Mouse (Mus musculus) hindbrain, embryonic 14.5 days (tissue): ENCODE data around the gene Hist1h2be. TPM values are rescaled to one million over a fixed set of nuclear protein-coding genes. Genes with fewer than 3 reads are reported as not detected.
"Not testable (repeated sequence)": the region's sequence is repeated elsewhere in the genome, so short reads cannot be mapped to it uniquely, and the experiment has no call there.

Experiments used
- ATAC-seq: fragments of 200-750 bp; cut with Nextera tagmentation; 2 replicates; pipeline ENCODE4 v1.8.0; 2017; ENCODE audit warnings: moderate number of reproducible peaks, mild to moderate bottlenecking, moderate TSS enrichment, moderate library complexity; ENCODE audit not compliant: low FRiP score
- DNase-seq: peaks from one replicate; pipeline ENCODE4 v3.0.0-alpha.2; 2015; ENCODE audit warnings: low spot score
- H3K27ac ChIP-seq: fragments of 300-500 bp; sonication (generic); 2 replicates; pipeline ENCODE4 v1.5.1; 2014; ENCODE audit warnings: mild to moderate bottlenecking, moderate library complexity
- H3K27me3 ChIP-seq: fragments of 300-500 bp; sonication (generic); 2 replicates; pipeline ENCODE4 v1.6.1; 2014; ENCODE audit warnings: mild to moderate bottlenecking, low read length, mixed read lengths; ENCODE audit not compliant: control insufficient read depth, insufficient read depth
- H3K36me3 ChIP-seq: fragments of 300-500 bp; sonication (generic); replicated peaks from 2 replicates; pipeline ENCODE4 v1.6.1; 2014; ENCODE audit not compliant: control insufficient read depth, insufficient read depth
- H3K4me1 ChIP-seq: fragments of 300-500 bp; sonication (generic); replicated peaks from 2 replicates; pipeline ENCODE4 v1.6.1; 2014; ENCODE audit warnings: antibody characterized with exemption, low read length, mixed read lengths; ENCODE audit not compliant: control insufficient read depth, insufficient read depth
- H3K4me2 ChIP-seq: fragments of 300-500 bp; sonication (generic); replicated peaks from 2 replicates; pipeline ENCODE4 v1.6.1; 2014; ENCODE audit warnings: mild to moderate bottlenecking, moderate library complexity
- H3K4me3 ChIP-seq: fragments of 300-500 bp; sonication (generic); replicated peaks from 2 replicates; pipeline ENCODE4 v1.5.1; 2014; ENCODE audit warnings: mild to moderate bottlenecking, low read length
- H3K9ac ChIP-seq: fragments of 300-500 bp; sonication (generic); 2 replicates; pipeline ENCODE4 v1.6.1; 2014
- H3K9me3 ChIP-seq: fragments of 300-500 bp; sonication (generic); 2 replicates; pipeline ENCODE4 v1.6.1; 2016; ENCODE audit warnings: low read length; ENCODE audit not compliant: control insufficient read depth
- WGBS: fragments of 180-500 bp; shearing (Covaris S2); extraction: QIAGEN DNeasy Blood & Tissue Kit; methylation state at CpG from one replicate; pipeline ENCODE4 v1.1.7; 2014; 5-methylcytosine and 5-hydroxymethylcytosine counted together
- polyA plus RNA-seq: library from polyadenylated mRNA; unstranded; fragments of >200 nt; fragmentation: Nextera tagmentation; extraction: Ambion mirVana; gene quantifications from 2 replicates; pipeline ENCODE4 v1.2.1, GENCODE M21; 2014

The Hist1h2be gene
- polyA plus RNA-seq, 1 experiment from 2014 or later = 0.52 TPM

- DNase-seq (peak; percentile 79), ATAC-seq (peak; percentile 91)
- not testable (repeated sequence) for H3K4me1 ChIP-seq, H3K36me3 ChIP-seq, H3K27me3 ChIP-seq, H3K9me3 ChIP-seq
- peak within 1 kb of the TSS; percentile 86; the same call in 1 of the 2 replicates for H3K27ac ChIP-seq
- WGBS = under 1% methylated on average over 24 of the region's 42 CpGs
- peak within 1 kb of the TSS; percentile 56 for H3K9ac ChIP-seq
- peak within 1 kb of the TSS; percentile 44 for H3K4me3 ChIP-seq
- H3K4me2 ChIP-seq = peak within 1 kb of the TSS; percentile 82
These were observed 77.8 kb downstream of the Hist1h2be start, which contains the start of gene Hist1h2bh for GRCm38 (mm10) chr13:23542999-23543607. Gene Hist1h2bh (minus strand): TSS chr13:23543392.

GRCm38 (mm10) chr13:23542225-23542980 is 78.5 kb downstream of the Hist1h2be start:
- DNase-seq, H3K27me3 ChIP-seq, H3K4me1 ChIP-seq, ATAC-seq, H3K9me3 ChIP-seq, H3K27ac ChIP-seq, H3K36me3 ChIP-seq: not testable (repeated sequence)
- Histone ChIP-seq H3K4me3 (peak overlapping the region; percentile 44), H3K9ac (peak overlapping the region; percentile 56), H3K4me2 (peak overlapping the region; percentile 82)
- WGBS = 6% methylated on average over 3 of the region's 3 CpGs

- ATAC-seq (no peak), DNase-seq (no peak)
- Histone ChIP-seq H3K4me1 (0 out of 2 replicates have a peak, but pooled peaks cover 6% of the 10 kb centered on the region), H3K4me3 (no peak overlapping the region), H3K27ac (no peak overlapping the region), H3K9me3 (no peaks in the 10 kb centered on the region), H3K9ac (no peak overlapping the region), H3K4me2 (no peak overlapping the region), H3K27me3 (no peaks in the 10 kb centered on the region), H3K36me3 (no peaks in the 10 kb centered on the region)
- WGBS = 87% methylated on average over 3 of the region's 3 CpGs
These were observed 79.4 kb downstream of the Hist1h2be start for GRCm38 (mm10) chr13:23541497-23541896.

- H3K9me3 ChIP-seq, H3K36me3 ChIP-seq, H3K27ac ChIP-seq, H3K4me1 ChIP-seq, H3K9ac ChIP-seq, ATAC-seq, H3K27me3 ChIP-seq, H3K4me3 ChIP-seq, DNase-seq, H3K4me2 ChIP-seq: not testable (repeated sequence)
- 78% methylated on average over 1 of the region's 1 CpGs for WGBS
These were observed 81.1 kb downstream of the Hist1h2be start for GRCm38 (mm10) chr13:23539821-23540220.

- no peak overlapping the region for H3K9ac ChIP-seq
- DNase-seq (no peak), ATAC-seq (no peak)
- no peaks in the 10 kb centered on the region for H3K9me3 ChIP-seq
- no peak overlapping the region for H3K4me3 ChIP-seq
- H3K4me1 ChIP-seq = peaks cover 11% of the 10 kb centered on the region
- 77% methylated on average over 5 of the region's 5 CpGs for WGBS
- H3K27ac ChIP-seq = no peak overlapping the region
- H3K36me3 ChIP-seq = no peaks in the 10 kb centered on the region
- no peak overlapping the region for H3K4me2 ChIP-seq
- H3K27me3 ChIP-seq = no peaks in the 10 kb centered on the region
These were observed 82.7 kb downstream of the Hist1h2be start for GRCm38 (mm10) chr13:23538249-23538648.

GRCm38 (mm10) chr13:23537006-23537710 is 83.8 kb downstream of the Hist1h2be start:
- Histone ChIP-seq H3K4me3 (no peak overlapping the region), H3K27ac (no peak overlapping the region), H3K4me1 (peaks cover 19% of the 10 kb centered on the region), H3K9ac (no peak overlapping the region), H3K27me3 (no peaks in the 10 kb centered on the region), H3K9me3 (no peaks in the 10 kb centered on the region), H3K36me3 (no peaks in the 10 kb centered on the region), H3K4me2 (peak overlapping the region; percentile 55)
- 79% methylated on average over 3 of the region's 3 CpGs for WGBS
- DNase-seq (no peak), ATAC-seq (no peak)

- H3K4me1 ChIP-seq = peaks cover 22% of the 10 kb centered on the region
- H3K9me3 ChIP-seq = no peaks in the 10 kb centered on the region
- WGBS = 26% methylated on average over 7 of the region's 7 CpGs
- DNase-seq = no peak
- H3K4me3 ChIP-seq = peak overlapping the region; percentile 35
- H3K27ac ChIP-seq = no peak overlapping the region
- no peaks in the 10 kb centered on the region for H3K27me3 ChIP-seq
- no peaks in the 10 kb centered on the region for H3K36me3 ChIP-seq
- peak overlapping the region; percentile 55 for H3K4me2 ChIP-seq
- no peak overlapping the region for H3K9ac ChIP-seq
- ATAC-seq = no peak
These were observed 84.7 kb downstream of the Hist1h2be start for GRCm38 (mm10) chr13:23536076-23536822.

- Histone ChIP-seq H3K27ac (peak within 1 kb of the TSS; percentile 71), H3K4me3 (peak within 1 kb of the TSS; percentile 35), H3K4me1 (peaks cover 22% of the 10 kb centered on the region), H3K9ac (peak within 1 kb of the TSS; percentile 36), H3K4me2 (peak within 1 kb of the TSS; percentile 55)
- DNase-seq (peak; percentile 95), ATAC-seq (peak; percentile 92)
- H3K36me3 ChIP-seq, H3K9me3 ChIP-seq, H3K27me3 ChIP-seq: not testable (repeated sequence)
- under 1% methylated on average over 36 of the region's 62 CpGs for WGBS
These were observed 85.5 kb downstream of the Hist1h2be start, which contains the start of gene Hist1h3g for GRCm38 (mm10) chr13:23535137-23536075. Gene Hist1h3g (plus strand): TSS chr13:23535422.
